Mouse (Mus musculus) heart, adult 9 months (tissue): ENCODE measurements around the gene Ccl20.

Experiments
- DNase-seq, 2 experiments: peaks; one replicate each; pipeline ENCODE4 v3.0.0; 2022; ENCODE audit warnings: low spot score in 2 of 2

Ccl20 gene

GRCm38 (mm10) chr1:83116447-83117137 is at the start of gene Ccl20:
Ccl20 (plus strand) TSS chr1:83116766.
- no peak for DNase-seq

DNA sequence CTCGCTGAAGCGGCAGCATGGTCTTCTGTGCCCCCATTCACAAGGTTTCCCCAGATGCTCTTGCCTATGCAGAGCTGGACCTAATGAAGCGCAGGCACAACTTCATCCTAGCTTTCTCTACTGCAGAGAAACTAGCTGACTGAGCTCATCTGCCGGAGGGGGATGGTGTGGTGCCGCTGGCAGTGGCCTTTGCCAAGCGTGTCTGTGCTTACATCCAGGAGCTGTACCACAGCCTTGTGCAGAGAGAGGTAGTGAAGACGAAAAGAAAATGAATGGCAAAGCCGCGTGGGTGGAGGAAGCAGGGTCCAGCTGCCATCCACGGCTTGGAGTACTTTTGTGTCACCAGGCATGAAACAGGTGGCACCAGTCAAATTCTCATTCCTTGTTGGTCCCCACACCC is 49.4 kb upstream of the Ccl20 start:
- DNase-seq = no peak

GRCm38 (mm10) chr1:83075526-83076189 is 40.9 kb upstream of the Ccl20 start:
- no peak for DNase-seq

DNA sequence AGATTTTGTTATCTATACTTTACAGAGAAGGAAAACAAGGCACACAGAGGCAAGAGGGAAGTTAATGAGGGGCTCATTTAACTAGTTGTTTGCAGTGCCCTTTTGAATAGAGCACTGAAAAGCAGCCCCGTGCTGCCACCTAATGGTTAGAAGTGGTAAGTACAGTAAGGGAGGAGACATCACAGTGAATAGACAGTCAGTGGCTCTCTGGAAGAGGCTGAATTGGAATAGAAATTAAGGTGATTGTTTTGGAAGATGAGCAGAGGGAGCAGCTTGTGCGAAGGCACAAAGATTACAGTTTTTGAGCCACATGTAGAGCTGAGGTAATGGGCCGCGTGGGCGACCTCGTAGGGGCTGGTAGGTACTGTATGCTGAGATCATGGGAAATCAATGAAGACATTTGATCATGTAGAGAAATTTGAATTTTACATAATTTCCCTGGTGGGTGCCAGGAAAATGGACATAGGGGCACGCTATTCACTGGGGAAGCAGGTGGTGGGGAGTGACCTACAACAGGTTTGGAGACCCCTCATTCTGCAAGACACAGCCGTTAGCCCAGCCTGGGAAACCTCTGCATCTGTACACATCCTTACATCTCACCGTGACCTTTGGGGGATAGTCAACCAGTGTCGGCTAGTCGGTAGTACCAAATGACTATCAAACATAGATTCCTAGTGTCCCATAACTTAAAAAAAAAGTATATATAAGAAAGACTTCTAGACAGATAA is 40.2 kb upstream of the Ccl20 start:
- DNase-seq = peak in 1 of 2 experiments; percentile 6

- DNase-seq = no peak
Measured at GRCm38 (mm10) chr1:83077016-83077415, 39.5 kb upstream of the Ccl20 start.

- no peak for DNase-seq
Measured at GRCm38 (mm10) chr1:83084790-83085189, 31.8 kb upstream of the Ccl20 start.

DNA sequence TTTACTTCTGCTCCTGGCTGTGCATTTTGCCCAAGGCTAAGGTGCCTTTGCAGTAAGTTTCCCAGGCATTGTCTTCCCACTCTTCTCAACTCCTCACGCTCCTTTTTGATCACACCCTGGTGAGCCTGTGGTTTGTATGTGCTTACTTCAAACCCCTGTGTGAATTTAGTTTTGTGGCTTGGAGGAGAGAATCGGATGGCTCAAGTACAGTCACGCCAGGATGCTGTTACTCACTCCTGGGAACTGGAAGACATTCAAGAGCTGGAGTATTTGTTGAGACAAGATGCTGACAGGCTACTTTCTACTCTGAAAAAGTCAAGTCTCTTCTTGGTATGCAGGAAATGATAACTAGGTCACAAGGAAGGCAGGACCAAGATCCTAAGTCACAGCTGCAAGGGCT is 25.3 kb upstream of the Ccl20 start:
- DNase-seq = no peak

GRCm38 (mm10) chr1:83096935-83097334 is 19.6 kb upstream of the Ccl20 start:
- no peak for DNase-seq

DNA sequence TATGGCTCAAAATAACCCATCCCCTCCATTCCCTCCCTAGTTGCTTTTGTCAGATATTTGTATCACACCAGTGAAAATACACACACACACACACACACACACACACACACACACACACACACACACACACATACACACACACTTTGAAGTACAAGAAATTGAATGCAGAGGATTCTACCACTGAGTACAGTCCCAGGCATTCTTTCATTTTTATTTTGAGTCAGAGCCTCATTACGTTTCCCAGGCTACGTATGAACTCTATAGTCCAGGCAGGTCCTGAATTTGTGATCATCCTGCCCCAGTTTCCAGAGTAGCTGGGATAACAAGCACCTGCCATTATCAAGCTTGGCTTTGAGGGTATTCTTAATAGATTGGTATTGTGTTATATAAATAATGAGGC is 17.4 kb upstream of the Ccl20 start:
- no peak for DNase-seq

GRCm38 (mm10) chr1:83099580-83100137 is 16.9 kb upstream of the Ccl20 start:
- DNase-seq = no peak

DNA sequence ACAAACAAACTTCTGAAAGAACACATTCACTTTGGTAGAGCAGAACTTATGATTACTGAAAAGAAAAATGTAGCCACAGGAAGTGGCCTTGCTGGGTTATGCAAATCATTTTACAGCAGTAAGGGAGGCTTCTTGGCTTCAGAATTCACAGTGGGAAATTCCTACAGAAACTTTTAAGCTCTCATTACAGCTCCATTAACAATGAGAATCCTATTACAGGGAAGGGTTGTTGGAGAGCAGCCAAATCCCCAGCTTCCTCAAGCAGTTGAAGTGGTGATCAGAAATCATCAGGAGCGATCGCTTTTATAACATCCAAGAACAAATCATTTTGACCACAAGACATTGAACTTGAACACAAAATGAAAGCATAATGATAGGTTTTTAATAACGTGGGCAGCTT is 14.7 kb upstream of the Ccl20 start:
- no peak for DNase-seq

GRCm38 (mm10) chr1:83105464-83105863 is 11.1 kb upstream of the Ccl20 start:
- DNase-seq = no peak

DNA sequence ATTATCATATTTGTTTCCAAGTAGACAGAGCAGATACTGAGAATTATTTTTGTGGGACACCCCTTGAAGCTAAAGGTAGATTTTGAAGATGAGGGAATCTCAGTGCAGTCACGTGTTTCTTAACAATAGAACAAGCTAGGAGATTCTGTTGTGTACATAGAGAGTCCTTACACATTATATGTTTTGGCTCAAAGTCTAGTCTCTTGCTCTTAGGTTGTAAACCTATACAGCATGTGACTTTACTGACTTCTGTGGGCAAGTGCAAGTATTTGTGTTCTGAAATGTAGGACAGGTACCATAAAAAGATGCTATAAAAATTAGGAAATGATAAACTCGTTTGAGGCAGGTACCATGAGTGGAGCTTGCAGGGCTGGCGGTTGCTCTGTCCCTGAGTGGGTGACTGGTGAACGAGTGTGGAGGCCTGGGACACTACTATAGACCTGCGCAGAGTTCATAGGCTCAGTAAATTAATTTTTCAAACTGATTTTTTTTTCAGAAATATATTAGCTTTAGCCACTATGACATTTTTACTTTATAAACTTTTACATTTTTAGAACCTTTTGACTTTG is 9.1 kb upstream of the Ccl20 start:
- DNase-seq = no peak

- no peak for DNase-seq
Measured at GRCm38 (mm10) chr1:83110992-83111391, 5.6 kb upstream of the Ccl20 start.

GRCm38 (mm10) chr1:83111726-83112125 is 4.8 kb upstream of the Ccl20 start:
- no peak for DNase-seq

GRCm38 (mm10) chr1:83117217-83117616 is 651 bp downstream of the Ccl20 start:
- no peak for DNase-seq

DNA sequence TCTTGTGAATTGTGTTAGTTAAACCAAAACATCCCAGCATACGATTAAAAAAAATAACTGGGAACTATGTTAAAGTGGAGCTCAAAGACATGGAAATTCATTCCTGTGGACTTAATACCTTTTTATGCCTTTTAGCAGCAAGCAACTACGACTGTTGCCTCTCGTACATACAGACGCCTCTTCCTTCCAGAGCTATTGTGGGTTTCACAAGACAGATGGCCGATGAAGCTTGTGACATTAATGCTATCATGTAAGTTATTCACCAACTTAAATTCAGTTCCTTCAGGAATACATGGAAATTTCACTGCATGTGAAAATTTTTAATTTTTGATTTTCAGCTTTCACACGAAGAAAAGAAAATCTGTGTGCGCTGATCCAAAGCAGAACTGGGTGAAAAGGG is 1.1 kb downstream of the Ccl20 start:
- DNase-seq = no peak

GRCm38 (mm10) chr1:83119903-83120302 is 3.3 kb downstream of the Ccl20 start:
- DNase-seq = peak; percentile 5 to 38

DNA sequence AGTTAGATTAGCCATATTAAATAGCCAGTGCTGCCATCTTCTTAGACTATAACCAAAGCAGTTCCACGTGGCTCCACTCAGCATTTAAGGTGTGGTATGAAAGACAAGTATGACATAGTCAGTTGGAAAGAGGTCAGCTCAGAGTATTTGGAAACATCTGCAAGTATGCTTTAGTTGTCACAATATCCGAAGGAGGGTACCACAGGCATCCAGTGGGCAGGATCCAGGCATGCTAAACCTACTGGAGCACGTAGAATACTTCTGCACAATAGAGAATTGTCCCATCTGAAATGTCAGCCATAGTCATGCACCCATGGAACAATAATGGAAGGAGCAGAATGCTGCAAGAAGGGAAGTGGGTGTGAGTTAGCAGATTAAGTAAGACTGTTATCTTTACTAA is 3.7 kb downstream of the Ccl20 start:
- DNase-seq = no peak

DNA sequence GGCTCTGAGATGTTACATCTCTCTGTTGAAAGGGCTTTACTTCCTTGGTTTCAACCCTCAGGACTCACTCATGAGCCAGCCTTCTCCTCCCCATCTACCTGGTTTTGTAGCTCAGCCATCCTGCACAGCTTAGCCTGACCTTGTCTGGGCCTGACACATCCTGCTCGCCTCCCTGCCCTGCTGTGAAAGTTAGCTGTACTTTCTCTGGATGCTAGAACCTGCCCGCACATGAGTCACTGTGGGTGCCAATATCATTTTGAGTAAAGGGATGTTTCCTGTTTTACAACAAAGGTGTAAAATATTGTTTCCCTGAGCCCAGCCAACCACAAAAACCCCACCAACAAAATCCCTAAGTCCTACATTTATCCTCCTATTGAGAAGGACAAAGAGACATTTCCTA is 6.6 kb downstream of the Ccl20 start:
- no peak for DNase-seq

DNA sequence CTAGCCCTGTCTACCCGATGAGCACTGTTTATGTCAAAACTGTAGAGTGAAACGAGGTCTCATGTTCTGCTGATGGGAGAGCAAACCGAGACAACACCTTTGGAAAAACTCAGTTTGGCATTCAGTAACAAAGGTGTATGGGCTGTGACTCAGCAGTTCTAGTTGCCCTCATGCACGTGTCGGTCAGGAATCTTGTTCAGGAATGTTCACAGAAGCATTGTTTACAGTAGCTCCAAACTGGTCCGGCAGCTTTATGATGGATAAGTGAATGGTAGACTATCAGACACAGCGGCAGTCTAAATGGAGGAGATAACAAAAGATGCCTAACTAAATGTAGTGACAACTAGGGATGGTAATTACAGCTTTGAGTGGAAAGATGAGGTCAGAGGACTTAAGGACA is 19.3 kb downstream of the Ccl20 start:
- DNase-seq = no peak

DNA sequence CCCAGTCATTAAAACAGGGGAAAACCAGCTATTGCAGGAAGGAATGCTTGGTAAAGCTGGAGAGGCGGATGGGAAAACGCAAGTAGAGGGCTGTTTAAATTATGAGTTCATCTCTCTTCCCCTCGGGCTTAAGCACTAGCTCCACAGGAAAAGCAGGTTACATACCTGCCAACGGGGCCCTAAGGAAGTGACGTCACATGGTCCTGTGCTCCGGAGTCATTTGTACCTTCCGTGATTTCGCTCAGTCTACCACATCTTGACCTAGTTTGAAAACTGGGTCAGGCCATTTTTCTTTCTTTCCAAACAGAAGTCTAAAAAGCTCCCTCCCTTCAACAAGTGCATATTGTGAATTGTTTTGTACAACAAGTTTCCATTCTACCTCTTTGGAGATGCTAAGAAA is 21.3 kb downstream of the Ccl20 start:
- no peak for DNase-seq
